ENCODE assay signal across 12 mouse cellular contexts in genomic region chr3:60639135-60639534, GRCm38 (mm10).
DNase-seq lines count a peak whose midpoint lies in the region; ATAC-seq and TF ChIP-seq lines count a peak whose summit lies in the region.
"Had no signal": no experiment of that assay in that cellular context is flagged by ENCODE, and none has a peak within 500 bp of the region (broad histone marks: within the 10 kb centered on the region; RNA-seq: fewer than 3 reads in every experiment).

No protein-coding gene starts in this region.

- no peaks in the 10 kb centered on the region for H3K79me2 ChIP-seq in myocyte (ENCODE audit: control insufficient read depth, insufficient read depth)

- no peaks in the 10 kb centered on the region for H3K4me1 ChIP-seq in cerebellum, adult 2 months (ENCODE audit: control insufficient read depth, insufficient read depth, low read length)
- H3K4me1 ChIP-seq in lung, embryonic 16.5 days (replicated peaks; ENCODE audit: control insufficient read depth, insufficient read depth, low read length): 0 out of 2 replicates have a peak, but pooled peaks cover 2% of the 10 kb centered on the region
- H3K4me1 ChIP-seq: heart, embryonic 15.5 days had no signal

- H3K4me2 ChIP-seq in lung, embryonic 16.5 days (ENCODE audit: low read depth, low read length): no peak overlapping the region
- peak overlapping the region; percentile 28 for H3K4me2 ChIP-seq in myocyte (ENCODE audit: low read depth)
- H3K4me2 ChIP-seq: heart, embryonic 15.5 days had no signal

- H3ac ChIP-seq in myocyte (ENCODE audit: control insufficient read depth, insufficient read length): no peak overlapping the region

- TF ChIP-seq POLR2A in cerebellum, adult 2 months (IDR thresholded peaks at IDR 0.05; ENCODE audit: borderline replicate concordance, insufficient read depth, low read length): no peak
- TF ChIP-seq POLR2A in myocyte (IDR thresholded peaks at IDR 0.05; ENCODE audit: insufficient read length, low read depth): no peak

- no peaks in the 10 kb centered on the region for H3K36me3 ChIP-seq in lung, embryonic 16.5 days (ENCODE audit: control insufficient read depth, insufficient read depth, low read length)
- H3K36me3 ChIP-seq in myocyte (ENCODE audit: control insufficient read depth, insufficient read depth): no peaks in the 10 kb centered on the region
- H3K36me3 ChIP-seq: heart, embryonic 15.5 days had no signal

- no peak overlapping the region for H3K9ac ChIP-seq in lung, embryonic 16.5 days (ENCODE audit: low read length)
- H3K9ac ChIP-seq: heart, embryonic 15.5 days had no signal

- no peak for TF ChIP-seq CTCF in cerebellum, adult 2 months (IDR thresholded peaks at IDR 0.05; ENCODE audit: borderline replicate concordance, insufficient read depth, low read depth, low read length)

- DNase-seq in cerebellum, adult 2 months: peak; percentile 37 to 63
- no peak for DNase-seq in cerebellum, adult 11-12 months
- no peak for DNase-seq in lung, postnatal 25 days (ENCODE audit: low spot score)
- DNase-seq in heart, postnatal 10 days: peak; percentile 27 to 33
- no peak for DNase-seq in urinary bladder, postnatal 36 days (ENCODE audit: low spot score in 2 of 2)
- DNase-seq: adrenal gland, postnatal 25 days; B cell, adult 2 months had no signal

- WGBS in cerebellum, adult 2 months: 9% methylated on average over 5 of the region's 5 CpGs
- WGBS in lung, embryonic 16.5 days: 40% methylated on average over 5 of the region's 5 CpGs

- H3K4me3 ChIP-seq in cerebellum, adult 2 months (replicated peaks; ENCODE audit: insufficient read depth, low read depth, low read length): no peak overlapping the region
- H3K4me3 ChIP-seq in lung, embryonic 16.5 days (ENCODE audit: low read length): no peak overlapping the region
- no peak overlapping the region for H3K4me3 ChIP-seq in myocyte
- H3K4me3 ChIP-seq: heart, embryonic 15.5 days had no signal

- H3K9me3 ChIP-seq in lung, embryonic 16.5 days (ENCODE audit: control insufficient read depth, low read length): no peaks in the 10 kb centered on the region
- H3K9me3 ChIP-seq: heart, embryonic 15.5 days had no signal

- intact Hi-C loops in heart, postnatal 10 days (cut with DNase I): no loop called here

- H3K27me3 ChIP-seq in cerebellum, adult 2 months (ENCODE audit: control insufficient read depth, insufficient read depth, low read length): no peaks in the 10 kb centered on the region
- H3K27me3 ChIP-seq in lung, embryonic 16.5 days (ENCODE audit: control insufficient read depth, insufficient read depth, low read depth, low read length): no peaks in the 10 kb centered on the region
- H3K27me3 ChIP-seq in myocyte (ENCODE audit: control insufficient read depth, insufficient read depth, insufficient read length): no peaks in the 10 kb centered on the region
- H3K27me3 ChIP-seq: heart, embryonic 15.5 days had no signal

- peak; percentile 51 for ATAC-seq in lung, embryonic 16.5 days (ENCODE audit: low read depth)
- ATAC-seq in erythroid progenitor cell, adult 5-6 weeks (replicated peaks; ENCODE audit: low FRiP score, poor library complexity, severe bottlenecking): no peak
- ATAC-seq: Patski had no signal

- H3K27ac ChIP-seq in cerebellum, adult 2 months (ENCODE audit: insufficient read depth, low read length): no peak overlapping the region
- 0 out of 2 replicates have a peak overlapping the region, but pooled peaks have one; percentile 22 for H3K27ac ChIP-seq in lung, embryonic 16.5 days (ENCODE audit: low read length)
- H3K27ac ChIP-seq: heart, embryonic 15.5 days had no signal

TF ChIP-seq in myocyte, 11 proteins besides CTCF, POLR2A, EP300 and RAD21:
- TF ChIP-seq E2F4 (IDR thresholded peaks at IDR 0.05; ENCODE audit: insufficient read depth) (no peak), USF1 (IDR thresholded peaks at IDR 0.05; ENCODE audit: low read depth) (no peak), SRF (IDR thresholded peaks at IDR 0.05; ENCODE audit: control insufficient read depth, insufficient read length, low read depth) (no peak), REST (IDR thresholded peaks at IDR 0.05; ENCODE audit: insufficient read depth, insufficient read length) (no peak), CEBPB (IDR thresholded peaks at IDR 0.05; ENCODE audit: insufficient read depth, poor library complexity, severe bottlenecking) (no peak), MYOD1 (IDR thresholded peaks at IDR 0.05; ENCODE audit: control insufficient read depth in 1 of 3, insufficient read length in 2 of 3, low read depth in 2 of 3) (no peak), TCF3 (IDR thresholded peaks at IDR 0.05; ENCODE audit: insufficient read length, low read depth) (no peak)

Comparison
In these comparisons a context has a peak if more than half of its experiments do, and no peak if none do; other contexts are left out.
1. DNase-seq: peak in cerebellum, adult 2 months (2 of 2) and heart, postnatal 10 days (2 of 2); none in cerebellum, adult 11-12 months (single experiment), lung, postnatal 25 days (single experiment) and urinary bladder, postnatal 36 days (0 of 2).